Mouse (Mus musculus): ENCODE results near the gene S100a5. TPM values are rescaled to one million over a fixed set of nuclear protein-coding genes. Genes with fewer than 3 reads are reported as not detected.

The S100a5 gene
- 0.77 and 1.4 TPM in 2 replicates for polyA plus RNA-seq (2015; fragmentation: Nextera tagmentation; extraction: Ambion mirVana)

- H3K36me3 ChIP-seq (ENCODE audit: insufficient read depth, low read length) = no peaks in the 10 kb centered on the region
- H3K27me3 ChIP-seq (ENCODE audit: insufficient read depth, low read length) = no peaks in the 10 kb centered on the region
- no peak for ATAC-seq (replicated peaks; ENCODE audit: low FRiP score, low read depth)
- no peak within 1 kb of the TSS for H3K27ac ChIP-seq
- H3K9ac ChIP-seq (ENCODE audit: low read depth, low read length) = no peak within 1 kb of the TSS
- H3K4me1 ChIP-seq (replicated peaks; ENCODE audit: insufficient read depth, low read length) = peaks cover 11% of the 10 kb centered on the region; the same call in 1 of the 2 replicates
- no peak for TF ChIP-seq CTCF (IDR thresholded peaks at IDR 0.05; ENCODE audit: low read depth)
- no peak within 1 kb of the TSS for H3K4me3 ChIP-seq (replicated peaks; ENCODE audit: low read depth, low read length)
- H3K9me3 ChIP-seq (replicated peaks; ENCODE audit: low read length) = no peaks in the 10 kb centered on the region
- no peak within 1 kb of the TSS for H3K4me2 ChIP-seq (ENCODE audit: low read length)
- WGBS = 67% methylated on average over 3 of the region's 3 CpGs
- DNase-seq (ENCODE audit: low spot score) = no peak
These were observed at the start of gene S100a5 for GRCm38 (mm10) chr3:90608223-90608622. S100a5 (plus strand) TSS chr3:90608523.

- H3K4me3 ChIP-seq (replicated peaks; ENCODE audit: low read depth, low read length) = no peak within 1 kb of the TSS
- no peaks in the 10 kb centered on the region for H3K9me3 ChIP-seq (replicated peaks; ENCODE audit: low read length)
- ATAC-seq (replicated peaks; ENCODE audit: low FRiP score, low read depth) (no peak), DNase-seq (ENCODE audit: low spot score) (no peak)
- TF ChIP-seq CTCF (IDR thresholded peaks at IDR 0.05; ENCODE audit: low read depth) = no peak
- H3K27me3 ChIP-seq (ENCODE audit: insufficient read depth, low read length) = no peaks in the 10 kb centered on the region
- no peak within 1 kb of the TSS for H3K27ac ChIP-seq
- 62% methylated on average over 6 of the region's 6 CpGs for WGBS
- H3K36me3 ChIP-seq (ENCODE audit: insufficient read depth, low read length) = no peaks in the 10 kb centered on the region
- no peak within 1 kb of the TSS for H3K4me2 ChIP-seq (ENCODE audit: low read length)
- no peak within 1 kb of the TSS for H3K9ac ChIP-seq (ENCODE audit: low read depth, low read length)
- H3K4me1 ChIP-seq (replicated peaks; ENCODE audit: insufficient read depth, low read length) = no peaks in the 10 kb centered on the region
These were observed 48.2 kb upstream of the S100a5 start, which contains the start of gene S100a3 for GRCm38 (mm10) chr3:90560008-90560628. S100a3 (plus strand) TSS chr3:90560578.

- H3K27me3 ChIP-seq (ENCODE audit: insufficient read depth, low read length) = no peaks in the 10 kb centered on the region
- 87% methylated on average over 5 of the region's 5 CpGs for WGBS
- ATAC-seq (replicated peaks; ENCODE audit: low FRiP score, low read depth) (no peak), DNase-seq (ENCODE audit: low spot score) (no peak)
- no peak overlapping the region for H3K4me3 ChIP-seq (replicated peaks; ENCODE audit: low read depth, low read length)
- H3K36me3 ChIP-seq (ENCODE audit: insufficient read depth, low read length) = no peaks in the 10 kb centered on the region
- no peak overlapping the region for H3K9ac ChIP-seq (ENCODE audit: low read depth, low read length)
- no peak for TF ChIP-seq CTCF (IDR thresholded peaks at IDR 0.05; ENCODE audit: low read depth)
- H3K4me2 ChIP-seq (ENCODE audit: low read length) = no peak overlapping the region
- no peaks in the 10 kb centered on the region for H3K9me3 ChIP-seq (replicated peaks; ENCODE audit: low read length)
- H3K4me1 ChIP-seq (replicated peaks; ENCODE audit: insufficient read depth, low read length) = no peaks in the 10 kb centered on the region
- no peak overlapping the region for H3K27ac ChIP-seq
These were observed 33.6 kb upstream of the S100a5 start for GRCm38 (mm10) chr3:90574691-90575090.

GRCm38 (mm10) chr3:90575320-90575719, 33.0 kb upstream of the S100a5 start:
- no peak for DNase-seq (ENCODE audit: low spot score)
- no peak overlapping the region for H3K27ac ChIP-seq
- H3K4me2 ChIP-seq (ENCODE audit: low read length) = no peak overlapping the region
- no peak overlapping the region for H3K4me3 ChIP-seq (replicated peaks; ENCODE audit: low read depth, low read length)
- H3K27me3 ChIP-seq (ENCODE audit: insufficient read depth, low read length) = no peaks in the 10 kb centered on the region
- H3K4me1 ChIP-seq (replicated peaks; ENCODE audit: insufficient read depth, low read length) = no peaks in the 10 kb centered on the region
- WGBS = 69% methylated on average over 3 of the region's 3 CpGs
- no peak for TF ChIP-seq CTCF (IDR thresholded peaks at IDR 0.05; ENCODE audit: low read depth)
- no peaks in the 10 kb centered on the region for H3K9me3 ChIP-seq (replicated peaks; ENCODE audit: low read length)
- no peaks in the 10 kb centered on the region for H3K36me3 ChIP-seq (ENCODE audit: insufficient read depth, low read length)
- no peak for ATAC-seq (replicated peaks; ENCODE audit: low FRiP score, low read depth)
- no peak overlapping the region for H3K9ac ChIP-seq (ENCODE audit: low read depth, low read length)

- 61% methylated on average over 10 of the region's 10 CpGs for WGBS
- Histone ChIP-seq H3K4me1 (replicated peaks; ENCODE audit: insufficient read depth, low read length) (no peaks in the 10 kb centered on the region), H3K9ac (ENCODE audit: low read depth, low read length) (no peak overlapping the region), H3K27ac (peak overlapping the region; percentile 55; the same call in 1 of the 2 replicates), H3K9me3 (replicated peaks; ENCODE audit: low read length) (no peaks in the 10 kb centered on the region), H3K4me3 (replicated peaks; ENCODE audit: low read depth, low read length) (no peak overlapping the region), H3K36me3 (ENCODE audit: insufficient read depth, low read length) (no peaks in the 10 kb centered on the region), H3K27me3 (ENCODE audit: insufficient read depth, low read length) (no peaks in the 10 kb centered on the region), H3K4me2 (ENCODE audit: low read length) (0 out of 2 replicates have a peak overlapping the region, but pooled peaks have one; percentile 8)
- TF ChIP-seq CTCF (IDR thresholded peaks at IDR 0.05; ENCODE audit: low read depth) = no peak
- ATAC-seq (replicated peaks; ENCODE audit: low FRiP score, low read depth) (no peak), DNase-seq (ENCODE audit: low spot score) (peak; percentile 87)
These were observed 31.8 kb upstream of the S100a5 start for GRCm38 (mm10) chr3:90576351-90577001.

- no peaks in the 10 kb centered on the region for H3K36me3 ChIP-seq (ENCODE audit: insufficient read depth, low read length)
- no peak overlapping the region for H3K4me3 ChIP-seq (replicated peaks; ENCODE audit: low read depth, low read length)
- 23% methylated on average over 7 of the region's 7 CpGs for WGBS
- no peak overlapping the region for H3K27ac ChIP-seq
- H3K9me3 ChIP-seq (replicated peaks; ENCODE audit: low read length) = no peaks in the 10 kb centered on the region
- no peak for TF ChIP-seq CTCF (IDR thresholded peaks at IDR 0.05; ENCODE audit: low read depth)
- H3K4me1 ChIP-seq (replicated peaks; ENCODE audit: insufficient read depth, low read length) = no peaks in the 10 kb centered on the region
- no peak overlapping the region for H3K9ac ChIP-seq (ENCODE audit: low read depth, low read length)
- no peak for ATAC-seq (replicated peaks; ENCODE audit: low FRiP score, low read depth)
- no peaks in the 10 kb centered on the region for H3K27me3 ChIP-seq (ENCODE audit: insufficient read depth, low read length)
- no peak overlapping the region for H3K4me2 ChIP-seq (ENCODE audit: low read length)
- peak; percentile 65 for DNase-seq (ENCODE audit: low spot score)
These were observed 28.9 kb upstream of the S100a5 start for GRCm38 (mm10) chr3:90579433-90579832.

Data from kidney, postnatal 0 days (tissue).